Mouse (Mus musculus): ENCODE data around the gene Ablim1. TPM values are rescaled to one million over a fixed set of nuclear protein-coding genes. Genes with fewer than 3 reads are reported as not detected.
A peak's percentile ranks its signal among the peaks of the same experiment; 100 is the strongest.

Gene Ablim1
- polyA plus RNA-seq, 1 experiment: 12.2 TPM

DNA sequence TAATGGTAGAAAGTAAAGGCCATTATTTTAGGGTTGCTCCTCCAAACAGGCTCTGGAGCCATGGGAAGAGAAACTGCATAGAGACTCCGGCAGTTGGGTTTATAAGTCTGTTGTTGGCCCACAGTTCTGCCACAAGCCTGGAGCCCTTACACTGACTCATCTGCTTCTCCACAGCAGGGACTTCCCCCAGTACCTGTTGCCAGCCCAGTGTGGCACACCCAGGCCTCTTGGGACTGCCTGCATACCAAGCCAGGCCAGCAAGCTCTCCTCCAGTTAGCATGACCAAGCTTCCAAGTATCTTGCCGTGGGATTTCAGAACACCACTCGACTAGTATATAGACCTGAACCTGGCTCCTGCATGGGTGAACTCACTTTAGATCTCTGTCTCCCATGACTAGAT, 299.9 kb downstream of the Ablim1 start:
- no peaks in the 10 kb centered on the region for H3K36me3 ChIP-seq (ENCODE audit: control insufficient read depth, insufficient read depth, low read length, poor library complexity, severe bottlenecking)
- no peaks in the 10 kb centered on the region for H3K9me3 ChIP-seq (replicated peaks; ENCODE audit: control insufficient read depth, insufficient read depth, low read length, poor library complexity, severe bottlenecking)
- TF ChIP-seq CTCF (IDR thresholded peaks at IDR 0.05; ENCODE audit: low read depth, low read length) (no peak), EP300 (IDR thresholded peaks at IDR 0.05; ENCODE audit: insufficient read depth, low read depth, low read length) (no peak), POLR2A (IDR thresholded peaks at IDR 0.05; ENCODE audit: insufficient read depth, low read length) (no peak)
- H3K4me1 ChIP-seq (ENCODE audit: control insufficient read depth, insufficient read depth, low read length): peaks cover 5% of the 10 kb centered on the region
- H3K27me3 ChIP-seq (ENCODE audit: control insufficient read depth, insufficient read depth, low read length, poor library complexity, severe bottlenecking): no peaks in the 10 kb centered on the region
- no peak overlapping the region for H3K4me3 ChIP-seq (ENCODE audit: low read depth, low read length)
- no peak overlapping the region for H3K27ac ChIP-seq (ENCODE audit: insufficient read depth, low read length)
- no peak overlapping the region for H3K9ac ChIP-seq (ENCODE audit: low read depth, poor library complexity, severe bottlenecking)

DNA sequence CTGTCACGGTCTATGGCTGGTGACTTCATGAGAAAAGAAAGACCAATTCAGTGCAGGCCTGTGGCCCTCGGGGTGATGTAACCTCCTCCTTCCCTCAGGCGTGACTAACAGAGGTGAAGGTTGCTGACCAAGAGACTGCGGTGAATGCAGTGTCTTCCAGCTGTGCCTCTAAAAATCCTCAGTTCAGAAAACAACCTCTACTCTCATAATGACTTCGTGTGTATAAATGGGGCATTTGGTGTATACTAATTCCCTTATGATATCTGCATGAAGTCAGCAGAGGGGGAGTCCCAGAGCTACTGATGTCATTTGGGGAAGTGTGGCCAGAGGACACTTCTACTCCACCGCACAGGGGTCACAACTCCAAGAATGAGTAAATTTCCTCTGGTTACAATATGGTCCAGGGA, 301.4 kb downstream of the Ablim1 start:
- Histone ChIP-seq H3K4me1 (ENCODE audit: control insufficient read depth, insufficient read depth, low read length) (peaks cover 5% of the 10 kb centered on the region), H3K27ac (ENCODE audit: insufficient read depth, low read length) (no peak overlapping the region), H3K4me3 (ENCODE audit: low read depth, low read length) (no peak overlapping the region), H3K9me3 (replicated peaks; ENCODE audit: control insufficient read depth, insufficient read depth, low read length, poor library complexity, severe bottlenecking) (no peaks in the 10 kb centered on the region), H3K9ac (ENCODE audit: low read depth, poor library complexity, severe bottlenecking) (no peak overlapping the region), H3K27me3 (ENCODE audit: control insufficient read depth, insufficient read depth, low read length, poor library complexity, severe bottlenecking) (no peaks in the 10 kb centered on the region), H3K36me3 (ENCODE audit: control insufficient read depth, insufficient read depth, low read length, poor library complexity, severe bottlenecking) (no peaks in the 10 kb centered on the region)
- no peak for TF ChIP-seq POLR2A (IDR thresholded peaks at IDR 0.05; ENCODE audit: insufficient read depth, low read length)
- no peak for TF ChIP-seq EP300 (IDR thresholded peaks at IDR 0.05; ENCODE audit: insufficient read depth, low read depth, low read length)
- TF ChIP-seq CTCF (IDR thresholded peaks at IDR 0.05; ENCODE audit: low read depth, low read length): no peak

DNA sequence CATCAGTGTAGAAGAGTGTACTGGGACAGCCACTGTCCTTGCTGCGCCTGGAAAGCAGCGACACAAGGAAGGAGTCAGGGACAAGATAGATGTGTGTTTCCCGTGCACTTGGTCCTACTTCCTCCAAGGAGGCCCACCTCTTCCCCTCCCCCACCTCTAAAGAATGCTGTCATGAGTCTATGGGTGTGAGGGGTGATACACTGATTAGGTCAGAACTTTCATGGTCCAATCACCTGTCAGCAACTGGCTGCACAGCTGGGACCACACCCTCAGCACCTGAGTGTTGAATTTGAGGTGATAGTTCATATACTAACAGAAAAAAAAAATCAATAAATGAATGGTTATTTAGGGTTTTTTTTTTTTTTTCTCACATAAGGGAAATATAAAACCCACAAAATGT, 302.7 kb downstream of the Ablim1 start:
- Histone ChIP-seq H3K27me3 (ENCODE audit: control insufficient read depth, insufficient read depth, low read length, poor library complexity, severe bottlenecking) (no peaks in the 10 kb centered on the region), H3K27ac (ENCODE audit: insufficient read depth, low read length) (no peak overlapping the region), H3K9me3 (replicated peaks; ENCODE audit: control insufficient read depth, insufficient read depth, low read length, poor library complexity, severe bottlenecking) (peaks cover 3% of the 10 kb centered on the region), H3K9ac (ENCODE audit: low read depth, poor library complexity, severe bottlenecking) (no peak overlapping the region), H3K4me1 (ENCODE audit: control insufficient read depth, insufficient read depth, low read length) (peaks cover 5% of the 10 kb centered on the region), H3K36me3 (ENCODE audit: control insufficient read depth, insufficient read depth, low read length, poor library complexity, severe bottlenecking) (no peaks in the 10 kb centered on the region), H3K4me3 (ENCODE audit: low read depth, low read length) (no peak overlapping the region)
- TF ChIP-seq POLR2A (IDR thresholded peaks at IDR 0.05; ENCODE audit: insufficient read depth, low read length) (no peak), EP300 (IDR thresholded peaks at IDR 0.05; ENCODE audit: insufficient read depth, low read depth, low read length) (no peak), CTCF (IDR thresholded peaks at IDR 0.05; ENCODE audit: low read depth, low read length) (no peak)

DNA sequence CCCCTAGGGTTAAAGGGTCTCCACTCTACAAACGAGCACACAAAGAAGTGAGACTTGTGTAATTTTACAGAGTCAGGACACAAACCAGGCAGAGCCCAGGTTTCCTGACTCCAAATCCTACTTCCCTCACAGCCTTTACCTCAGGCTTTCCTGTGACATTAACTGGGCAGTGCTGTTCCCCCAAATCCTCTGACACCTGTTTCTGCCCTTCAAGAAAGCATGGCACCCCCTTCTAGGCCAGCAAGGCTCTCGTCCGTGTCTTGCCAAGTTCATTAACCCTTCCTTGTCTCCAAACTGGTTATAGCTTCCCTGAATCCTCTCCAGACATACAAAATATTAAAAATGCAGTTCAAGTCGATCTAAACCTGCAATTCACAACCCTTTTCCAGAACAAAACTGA, 304.7 kb downstream of the Ablim1 start:
- TF ChIP-seq POLR2A (IDR thresholded peaks at IDR 0.05; ENCODE audit: insufficient read depth, low read length): no peak
- no peak for TF ChIP-seq CTCF (IDR thresholded peaks at IDR 0.05; ENCODE audit: low read depth, low read length)
- no peak for TF ChIP-seq EP300 (IDR thresholded peaks at IDR 0.05; ENCODE audit: insufficient read depth, low read depth, low read length)
- H3K9ac ChIP-seq (ENCODE audit: low read depth, poor library complexity, severe bottlenecking): no peak overlapping the region
- no peaks in the 10 kb centered on the region for H3K36me3 ChIP-seq (ENCODE audit: control insufficient read depth, insufficient read depth, low read length, poor library complexity, severe bottlenecking)
- H3K9me3 ChIP-seq (replicated peaks; ENCODE audit: control insufficient read depth, insufficient read depth, low read length, poor library complexity, severe bottlenecking): peaks cover 13% of the 10 kb centered on the region
- peaks cover 3% of the 10 kb centered on the region for H3K4me1 ChIP-seq (ENCODE audit: control insufficient read depth, insufficient read depth, low read length)
- no peak overlapping the region for H3K27ac ChIP-seq (ENCODE audit: insufficient read depth, low read length)
- H3K27me3 ChIP-seq (ENCODE audit: control insufficient read depth, insufficient read depth, low read length, poor library complexity, severe bottlenecking): no peaks in the 10 kb centered on the region
- H3K4me3 ChIP-seq (ENCODE audit: low read depth, low read length): no peak overlapping the region

DNA sequence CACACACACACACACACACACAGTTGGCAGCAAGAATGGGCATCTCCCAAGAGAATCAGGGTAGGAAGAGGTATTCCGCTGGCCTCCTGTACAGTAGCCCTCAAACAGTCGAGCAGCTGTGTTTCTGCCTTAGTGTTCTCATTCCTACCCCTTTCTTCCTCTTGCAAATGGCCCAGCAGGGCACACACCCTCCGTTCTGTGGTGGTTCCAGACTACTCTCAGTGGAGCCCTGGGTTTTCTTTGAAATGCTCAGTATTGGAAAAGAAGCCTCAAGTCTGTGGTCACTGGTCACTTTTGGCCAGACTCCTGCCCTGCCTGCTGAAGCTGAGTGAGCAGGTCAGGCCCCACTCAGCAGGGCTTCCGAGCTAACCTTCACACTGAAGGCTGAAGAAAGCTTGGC, 305.1 kb downstream of the Ablim1 start:
- Histone ChIP-seq H3K9ac (ENCODE audit: low read depth, poor library complexity, severe bottlenecking) (no peak overlapping the region), H3K4me3 (ENCODE audit: low read depth, low read length) (no peak overlapping the region), H3K27ac (ENCODE audit: insufficient read depth, low read length) (no peak overlapping the region), H3K27me3 (ENCODE audit: control insufficient read depth, insufficient read depth, low read length, poor library complexity, severe bottlenecking) (no peaks in the 10 kb centered on the region), H3K9me3 (replicated peaks; ENCODE audit: control insufficient read depth, insufficient read depth, low read length, poor library complexity, severe bottlenecking) (peaks cover 13% of the 10 kb centered on the region), H3K4me1 (ENCODE audit: control insufficient read depth, insufficient read depth, low read length) (peaks cover 3% of the 10 kb centered on the region), H3K36me3 (ENCODE audit: control insufficient read depth, insufficient read depth, low read length, poor library complexity, severe bottlenecking) (no peaks in the 10 kb centered on the region)
- TF ChIP-seq CTCF (IDR thresholded peaks at IDR 0.05; ENCODE audit: low read depth, low read length): no peak
- no peak for TF ChIP-seq POLR2A (IDR thresholded peaks at IDR 0.05; ENCODE audit: insufficient read depth, low read length)
- TF ChIP-seq EP300 (IDR thresholded peaks at IDR 0.05; ENCODE audit: insufficient read depth, low read depth, low read length): no peak

DNA sequence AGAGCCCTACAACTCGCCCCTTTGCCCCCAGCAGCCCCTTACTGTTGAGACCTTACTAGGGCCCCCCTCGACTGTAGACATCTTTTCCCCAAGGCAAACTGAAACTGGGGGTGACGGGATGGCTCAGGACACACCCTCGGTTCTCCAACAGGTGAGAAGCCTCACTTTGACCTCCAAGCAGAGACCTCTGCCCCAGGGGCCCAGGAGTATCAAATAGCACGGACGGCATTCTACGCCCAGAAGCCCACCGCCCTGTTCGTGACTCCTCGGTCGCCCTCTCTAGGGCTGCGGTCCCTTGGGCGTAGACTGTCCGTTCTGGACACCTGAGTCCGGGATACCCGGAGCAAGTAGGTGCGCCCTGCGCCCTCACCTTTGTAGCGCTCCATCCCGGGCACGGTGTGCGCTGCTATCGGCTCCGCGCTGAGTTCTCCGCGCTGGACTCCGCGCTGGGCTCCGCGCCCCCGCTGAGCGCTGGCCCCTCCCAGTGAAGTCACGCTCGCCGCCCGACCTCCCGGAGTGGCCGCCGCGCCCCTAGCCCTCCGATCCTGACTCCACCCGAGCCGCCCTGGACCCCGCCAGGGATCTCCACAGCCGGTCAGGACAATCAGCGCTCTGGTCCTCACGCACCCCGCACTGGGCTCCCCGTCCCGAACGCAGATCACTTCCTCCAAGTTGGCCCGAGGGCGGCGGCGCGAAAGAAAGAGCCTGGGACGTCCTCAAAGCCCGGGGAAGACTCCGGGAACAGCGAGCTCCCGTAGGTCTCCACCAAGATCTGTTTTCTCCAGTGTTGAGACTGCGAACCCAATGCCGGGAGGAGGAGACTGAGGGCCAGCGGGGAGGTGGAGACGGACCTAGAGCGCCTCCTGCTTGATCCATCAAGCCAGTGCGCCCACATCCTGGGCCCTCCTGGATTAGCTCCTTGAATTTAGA, 306.7 kb downstream of the Ablim1 start, which contains the start of gene Afap1l2:
Gene Afap1l2 (minus strand): TSS at position 448 of the 930 bp plus-strand sequence.
- Histone ChIP-seq H3K27me3 (ENCODE audit: control insufficient read depth, insufficient read depth, low read length, poor library complexity, severe bottlenecking) (no peaks in the 10 kb centered on the region), H3K4me1 (ENCODE audit: control insufficient read depth, insufficient read depth, low read length) (peaks cover 2% of the 10 kb centered on the region), H3K4me3 (ENCODE audit: low read depth, low read length) (peak within 1 kb of the TSS; percentile 47), H3K36me3 (ENCODE audit: control insufficient read depth, insufficient read depth, low read length, poor library complexity, severe bottlenecking) (no peaks in the 10 kb centered on the region), H3K27ac (ENCODE audit: insufficient read depth, low read length) (no peak within 1 kb of the TSS), H3K9ac (ENCODE audit: low read depth, poor library complexity, severe bottlenecking) (peak within 1 kb of the TSS; percentile 54), H3K9me3 (replicated peaks; ENCODE audit: control insufficient read depth, insufficient read depth, low read length, poor library complexity, severe bottlenecking) (peaks cover 13% of the 10 kb centered on the region)
- TF ChIP-seq EP300 (IDR thresholded peaks at IDR 0.05; ENCODE audit: insufficient read depth, low read depth, low read length) (no peak), CTCF (IDR thresholded peaks at IDR 0.05; ENCODE audit: low read depth, low read length) (peak; percentile 65)
